Mouse (Mus musculus): ENCODE measurements at regions not wholly inside any gene's neighbourhood (a gene's known extent, or its start where the extent isn't known, plus 50 kb on each side); places are given as distances from the start of the nearest gene placed in this dataset.

GRCm38 (mm10) chr5:73902470-73903218 lies 165.6 kb downstream of the Usp46 start:
- DNase-seq (ENCODE audit: extremely low read depth, low read depth, low spot score): no peak
- 75% methylated on average over 7 of the region's 7 CpGs for WGBS
- H3K27ac ChIP-seq (replicated peaks; ENCODE audit: insufficient read depth, low read depth, low read length): no peak overlapping the region
- no peaks in the 10 kb centered on the region for H3K4me1 ChIP-seq (ENCODE audit: control insufficient read depth, insufficient read depth, low read length)
- TF ChIP-seq POLR2A (IDR thresholded peaks at IDR 0.05; ENCODE audit: extremely low read depth, insufficient read depth, low read length): no peak
- no peak for TF ChIP-seq CTCF (IDR thresholded peaks at IDR 0.05; ENCODE audit: low read depth, low read length)
- no peaks in the 10 kb centered on the region for H3K36me3 ChIP-seq (ENCODE audit: control insufficient read depth, insufficient read depth, low read length)
- no peaks in the 10 kb centered on the region for H3K27me3 ChIP-seq (ENCODE audit: control insufficient read depth, insufficient read depth, low read length)
- no peak overlapping the region for H3K9ac ChIP-seq (ENCODE audit: low read depth, low read length)
- no peaks in the 10 kb centered on the region for H3K79me2 ChIP-seq (ENCODE audit: control insufficient read depth, insufficient read depth, low read length)
- no peak overlapping the region for H3K4me3 ChIP-seq (ENCODE audit: insufficient read depth, low read depth, low read length)

GRCm38 (mm10) chr5:73903219-73903570 lies 165.0 kb downstream of the Usp46 start:
- Histone ChIP-seq H3K4me3 (ENCODE audit: insufficient read depth, low read depth, low read length) (no peak overlapping the region), H3K9ac (ENCODE audit: low read depth, low read length) (no peak overlapping the region), H3K36me3 (ENCODE audit: control insufficient read depth, insufficient read depth, low read length) (no peaks in the 10 kb centered on the region), H3K27me3 (ENCODE audit: control insufficient read depth, insufficient read depth, low read length) (no peaks in the 10 kb centered on the region), H3K79me2 (ENCODE audit: control insufficient read depth, insufficient read depth, low read length) (no peaks in the 10 kb centered on the region), H3K4me1 (ENCODE audit: control insufficient read depth, insufficient read depth, low read length) (no peaks in the 10 kb centered on the region), H3K27ac (replicated peaks; ENCODE audit: insufficient read depth, low read depth, low read length) (no peak overlapping the region)
- WGBS: 78% methylated on average over 8 of the region's 8 CpGs
- TF ChIP-seq CTCF (IDR thresholded peaks at IDR 0.05; ENCODE audit: low read depth, low read length) (no peak), POLR2A (IDR thresholded peaks at IDR 0.05; ENCODE audit: extremely low read depth, insufficient read depth, low read length) (no peak)
- DNase-seq (ENCODE audit: extremely low read depth, low read depth, low spot score): no peak

- H3K9ac ChIP-seq (ENCODE audit: low read depth, low read length): no peak overlapping the region
- 90% methylated on average over 8 of the region's 8 CpGs for WGBS
Measured at GRCm38 (mm10) chr5:73904146-73904811, 164.0 kb downstream of the Usp46 start.

GRCm38 (mm10) chr5:73912149-73912548 lies 156.1 kb downstream of the Usp46 start:
- Histone ChIP-seq H3K79me2 (ENCODE audit: control insufficient read depth, insufficient read depth, low read length) (no peaks in the 10 kb centered on the region), H3K9ac (ENCODE audit: low read depth, low read length) (no peak overlapping the region), H3K27me3 (ENCODE audit: control insufficient read depth, insufficient read depth, low read length) (no peaks in the 10 kb centered on the region), H3K4me3 (ENCODE audit: insufficient read depth, low read depth, low read length) (no peak overlapping the region), H3K4me1 (ENCODE audit: control insufficient read depth, insufficient read depth, low read length) (no peaks in the 10 kb centered on the region), H3K36me3 (ENCODE audit: control insufficient read depth, insufficient read depth, low read length) (no peaks in the 10 kb centered on the region), H3K27ac (replicated peaks; ENCODE audit: insufficient read depth, low read depth, low read length) (no peak overlapping the region)
- no peak for DNase-seq (ENCODE audit: extremely low read depth, low read depth, low spot score)
- 92% methylated on average over 1 of the region's 1 CpGs for WGBS
- TF ChIP-seq POLR2A (IDR thresholded peaks at IDR 0.05; ENCODE audit: extremely low read depth, insufficient read depth, low read length) (no peak), CTCF (IDR thresholded peaks at IDR 0.05; ENCODE audit: low read depth, low read length) (no peak)

More at GRCm38 (mm10) chr5:73904146-73904811, 164.0 kb downstream of the Usp46 start:
- no peaks in the 10 kb centered on the region for H3K36me3 ChIP-seq (ENCODE audit: control insufficient read depth, insufficient read depth, low read length)
- TF ChIP-seq CTCF (IDR thresholded peaks at IDR 0.05; ENCODE audit: low read depth, low read length): no peak
- TF ChIP-seq POLR2A (IDR thresholded peaks at IDR 0.05; ENCODE audit: extremely low read depth, insufficient read depth, low read length): no peak
- H3K79me2 ChIP-seq (ENCODE audit: control insufficient read depth, insufficient read depth, low read length): no peaks in the 10 kb centered on the region
- H3K27ac ChIP-seq (replicated peaks; ENCODE audit: insufficient read depth, low read depth, low read length): no peak overlapping the region
- H3K4me1 ChIP-seq (ENCODE audit: control insufficient read depth, insufficient read depth, low read length): no peaks in the 10 kb centered on the region
- no peak overlapping the region for H3K4me3 ChIP-seq (ENCODE audit: insufficient read depth, low read depth, low read length)
- H3K27me3 ChIP-seq (ENCODE audit: control insufficient read depth, insufficient read depth, low read length): no peaks in the 10 kb centered on the region
- no peak for DNase-seq (ENCODE audit: extremely low read depth, low read depth, low spot score)

- TF ChIP-seq POLR2A (IDR thresholded peaks at IDR 0.05; ENCODE audit: extremely low read depth, insufficient read depth, low read length) (no peak), CTCF (IDR thresholded peaks at IDR 0.05; ENCODE audit: low read depth, low read length) (no peak)
- WGBS: 83% methylated on average over 6 of the region's 6 CpGs
- DNase-seq (ENCODE audit: extremely low read depth, low read depth, low spot score): no peak
Measured at GRCm38 (mm10) chr5:73913116-73913515, 155.1 kb downstream of the Usp46 start.

GRCm38 (mm10) chr5:73918011-73918410 lies 150.2 kb downstream of the Usp46 start:
- no peaks in the 10 kb centered on the region for H3K4me1 ChIP-seq (ENCODE audit: control insufficient read depth, insufficient read depth, low read length)
- no peak overlapping the region for H3K4me3 ChIP-seq (ENCODE audit: insufficient read depth, low read depth, low read length)
- DNase-seq (ENCODE audit: extremely low read depth, low read depth, low spot score): no peak
- TF ChIP-seq CTCF (IDR thresholded peaks at IDR 0.05; ENCODE audit: low read depth, low read length) (no peak), POLR2A (IDR thresholded peaks at IDR 0.05; ENCODE audit: extremely low read depth, insufficient read depth, low read length) (no peak)
- H3K27me3 ChIP-seq (ENCODE audit: control insufficient read depth, insufficient read depth, low read length): no peaks in the 10 kb centered on the region
- no peaks in the 10 kb centered on the region for H3K79me2 ChIP-seq (ENCODE audit: control insufficient read depth, insufficient read depth, low read length)
- no peak overlapping the region for H3K27ac ChIP-seq (replicated peaks; ENCODE audit: insufficient read depth, low read depth, low read length)
- H3K9ac ChIP-seq (ENCODE audit: low read depth, low read length): no peak overlapping the region
- WGBS: 86% methylated on average over 2 of the region's 2 CpGs
- no peaks in the 10 kb centered on the region for H3K36me3 ChIP-seq (ENCODE audit: control insufficient read depth, insufficient read depth, low read length)

More at GRCm38 (mm10) chr5:73913116-73913515, 155.1 kb downstream of the Usp46 start:
- no peaks in the 10 kb centered on the region for H3K27me3 ChIP-seq (ENCODE audit: control insufficient read depth, insufficient read depth, low read length)
- no peak overlapping the region for H3K4me3 ChIP-seq (ENCODE audit: insufficient read depth, low read depth, low read length)
- H3K79me2 ChIP-seq (ENCODE audit: control insufficient read depth, insufficient read depth, low read length): no peaks in the 10 kb centered on the region
- no peak overlapping the region for H3K27ac ChIP-seq (replicated peaks; ENCODE audit: insufficient read depth, low read depth, low read length)
- no peaks in the 10 kb centered on the region for H3K4me1 ChIP-seq (ENCODE audit: control insufficient read depth, insufficient read depth, low read length)
- no peak overlapping the region for H3K9ac ChIP-seq (ENCODE audit: low read depth, low read length)
- no peaks in the 10 kb centered on the region for H3K36me3 ChIP-seq (ENCODE audit: control insufficient read depth, insufficient read depth, low read length)

Data from liver, adult 2 months (tissue).